Mouse (Mus musculus) heart, embryonic 14.5 days (tissue): ENCODE measurements around the gene Olfr556. TPM values are rescaled to one million over a fixed set of nuclear protein-coding genes. Genes with fewer than 3 reads are reported as not detected.

Experiments used
- ATAC-seq: fragments of 200-750 bp; cut with Nextera tagmentation; 2 replicates; pipeline ENCODE4 v1.8.0; 2017; ENCODE audit warnings: low read depth, moderate TSS enrichment; ENCODE audit not compliant: insufficient number of reproducible peaks, insufficient read depth, low FRiP score
- H3K27ac ChIP-seq, 2 experiments: fragments of 200-500 bp in 1 of 2; fragments of 300-500 bp in 1 of 2; sonication (generic) in 1 of 2; replicated peaks in 1 of 2; 2 replicates each; pipeline ENCODE4 v1.5.1; 2012 to 2014; ENCODE audit warnings: low read depth in 2 of 2, low read length in 2 of 2, control low read depth in 1 of 2, mild to moderate bottlenecking in 1 of 2, mixed read lengths in 1 of 2; ENCODE audit not compliant: control insufficient read depth in 1 of 2, insufficient read depth in 1 of 2
- H3K27me3 ChIP-seq: fragments of 300-500 bp; sonication (generic); 2 replicates; pipeline ENCODE4 v1.6.1; 2014; ENCODE audit warnings: mild to moderate bottlenecking, low read length, control low read depth; ENCODE audit not compliant: control insufficient read depth, insufficient read depth
- H3K36me3 ChIP-seq: fragments of 300-500 bp; sonication (generic); 2 replicates; pipeline ENCODE4 v1.6.1; 2014; ENCODE audit warnings: mild to moderate bottlenecking, control low read depth, low read length, mixed read lengths; ENCODE audit not compliant: control insufficient read depth, insufficient read depth
- H3K4me1 ChIP-seq, 2 experiments: fragments of 200-500 bp in 1 of 2; fragments of 300-500 bp in 1 of 2; sonication (generic) in 1 of 2; 2 replicates each; pipeline ENCODE4 v1.6.1; 2012 to 2014; ENCODE audit warnings: low read length in 2 of 2, control low read depth in 1 of 2, mixed read lengths in 1 of 2; ENCODE audit not compliant: control insufficient read depth in 2 of 2, insufficient read depth in 2 of 2
- H3K4me2 ChIP-seq: fragments of 300-500 bp; sonication (generic); 2 replicates; pipeline ENCODE4 v1.6.1; 2014; ENCODE audit warnings: mild to moderate bottlenecking, low read length
- H3K4me3 ChIP-seq, 2 experiments: fragments of 200-500 bp in 1 of 2; fragments of 300-500 bp in 1 of 2; sonication (generic) in 1 of 2; 2 replicates each; pipeline ENCODE4 v1.5.1; 2012 to 2014; ENCODE audit warnings: low read length in 2 of 2, mild to moderate bottlenecking in 2 of 2, control low read depth in 1 of 2, low read depth in 1 of 2, moderate library complexity in 1 of 2; ENCODE audit not compliant: control insufficient read depth in 1 of 2, insufficient read depth in 1 of 2
- H3K9ac ChIP-seq: fragments of 300-500 bp; sonication (generic); 2 replicates; pipeline ENCODE4 v1.6.1; 2014; ENCODE audit warnings: mild to moderate bottlenecking, low read length
- H3K9me3 ChIP-seq: fragments of 300-500 bp; sonication (generic); 2 replicates; pipeline ENCODE4 v1.6.1; 2016; ENCODE audit warnings: low read length, control low read depth; ENCODE audit not compliant: control insufficient read depth
- WGBS: fragments of 180-500 bp; shearing (Covaris S2); extraction: QIAGEN DNeasy Blood & Tissue Kit; methylation state at CpG from one replicate; pipeline ENCODE4 v1.1.7; 2014; 5-methylcytosine and 5-hydroxymethylcytosine counted together
- polyA plus RNA-seq: library from polyadenylated mRNA; unstranded; fragments of >200 nt; fragmentation: Nextera tagmentation; extraction: Ambion mirVana; gene quantifications from 2 replicates; pipeline ENCODE4 v1.2.1, GENCODE M21; 2014

The Olfr556 gene
- polyA plus RNA-seq, 1 experiment from 2014 or later, result not detected

GRCm38 (mm10) chr7:102718970-102719369 is 54.3 kb downstream of the Olfr556 start, which contains the start of gene Olfr33:
TSS of gene Olfr33 (minus strand) at chr7:102719070.
- H3K27me3 ChIP-seq, result no peaks in the 10 kb centered on the region
- ATAC-seq, result no peak
- H3K27ac ChIP-seq, result no peak within 1 kb of the TSS
- H3K4me3 ChIP-seq, result no peak within 1 kb of the TSS
- H3K9ac ChIP-seq, result no peak within 1 kb of the TSS
- H3K36me3 ChIP-seq, result no peaks in the 10 kb centered on the region
- no peaks in the 10 kb centered on the region for H3K9me3 ChIP-seq
- H3K4me2 ChIP-seq, result no peak within 1 kb of the TSS
- H3K4me1 ChIP-seq, result no peaks in the 10 kb centered on the region
- WGBS, result 39% methylated on average over 1 of the region's 1 CpGs

Other genes starting within 250 kb of the Olfr556 start
- gene Rrm1, start 223.2 kb upstream of the Olfr556 start, polyA plus RNA-seq, result 119 TPM in 2 replicates
- gene Olfr543, start 183.2 kb upstream of the Olfr556 start, polyA plus RNA-seq, result 0.27 and 0.41 TPM in 2 replicates
- gene Olfr544, start 176.6 kb upstream of the Olfr556 start, polyA plus RNA-seq, result 0.12 and 0.13 TPM in 2 replicates
- not detected in 2 replicates for gene Olfr545, start 165.3 kb upstream of the Olfr556 start, polyA plus RNA-seq
- not detected in 2 replicates for gene Olfr547, start 130.2 kb upstream of the Olfr556 start, polyA plus RNA-seq
- not detected in 2 replicates for gene Olfr548-ps1, start 124.0 kb upstream of the Olfr556 start, polyA plus RNA-seq
- not detected in 2 replicates for gene Olfr549, start 115.0 kb upstream of the Olfr556 start, polyA plus RNA-seq
- gene Trim21, start 99.4 kb upstream of the Olfr556 start, polyA plus RNA-seq, result 0.57 and 0.96 TPM in 2 replicates
- gene Olfr550, start 93.5 kb upstream of the Olfr556 start, polyA plus RNA-seq, result not detected in 2 replicates
- gene Olfr551, start 73.0 kb upstream of the Olfr556 start, polyA plus RNA-seq, result not detected in 2 replicates
- not detected in 2 replicates for gene Olfr552, start 67.1 kb upstream of the Olfr556 start, polyA plus RNA-seq
- not detected in 2 replicates for gene Olfr553, start 46.7 kb upstream of the Olfr556 start, polyA plus RNA-seq
- gene Olfr554, start 26.5 kb upstream of the Olfr556 start, polyA plus RNA-seq, result not detected in 2 replicates
- not detected in 2 replicates for gene Olfr555, start 6.1 kb upstream of the Olfr556 start, polyA plus RNA-seq
- gene Trim68, start 22.4 kb downstream of the Olfr556 start, polyA plus RNA-seq, result 13.5 and 16.3 TPM in 2 replicates
- not detected in 2 replicates for gene Olfr557, start 31.0 kb downstream of the Olfr556 start, polyA plus RNA-seq
- gene Olfr558, start 37.3 kb downstream of the Olfr556 start, polyA plus RNA-seq, result 0.20 and 0.30 TPM in 2 replicates
- gene Olfr33, start 54.2 kb downstream of the Olfr556 start, polyA plus RNA-seq, result not detected in 2 replicates
- gene Olfr559, start 62.6 kb downstream of the Olfr556 start, polyA plus RNA-seq, result 0.12 TPM in 1 of 2 replicates, not detected in the other
- not detected in 2 replicates for gene Olfr560, start 94.5 kb downstream of the Olfr556 start, polyA plus RNA-seq
- not detected in 2 replicates for gene Olfr78, start 94.6 kb downstream of the Olfr556 start, polyA plus RNA-seq
- not detected in 2 replicates for gene Olfr561, start 106.3 kb downstream of the Olfr556 start, polyA plus RNA-seq
- not detected in 2 replicates for gene Olfr564, start 138.6 kb downstream of the Olfr556 start, polyA plus RNA-seq
- not detected in 2 replicates for gene Olfr566, start 193.9 kb downstream of the Olfr556 start, polyA plus RNA-seq
- not detected in 2 replicates for gene Olfr568, start 212.2 kb downstream of the Olfr556 start, polyA plus RNA-seq
- not detected in 2 replicates for gene Olfr569, start 226.0 kb downstream of the Olfr556 start, polyA plus RNA-seq
- not detected in 2 replicates for gene Olfr570, start 229.7 kb downstream of the Olfr556 start, polyA plus RNA-seq